Mouse (Mus musculus): Measurements from ENCODE around the gene Zwilch. TPM values are rescaled to one million over a fixed set of nuclear protein-coding genes. Genes with fewer than 3 reads are reported as not detected.
"Not testable (repeated sequence)": the region's sequence is repeated elsewhere in the genome, so short reads cannot be mapped to it uniquely, and the experiment has no call there.

Gene Zwilch
- polyA plus RNA-seq, 1 experiment from 2014 or later: 12.2 TPM

GRCm38 (mm10) chr9:64198763-64199418, 26.0 kb upstream of the Zwilch start:
- H3K36me3 ChIP-seq (ENCODE audit: inconsistent target): peaks cover 42% of the 10 kb centered on the region; the same call in 1 of the 2 replicates
- WGBS (ENCODE audit: missing documents): 95% methylated on average over 7 of the region's 7 CpGs
- H3K27ac ChIP-seq: not testable (repeated sequence)

DNA sequence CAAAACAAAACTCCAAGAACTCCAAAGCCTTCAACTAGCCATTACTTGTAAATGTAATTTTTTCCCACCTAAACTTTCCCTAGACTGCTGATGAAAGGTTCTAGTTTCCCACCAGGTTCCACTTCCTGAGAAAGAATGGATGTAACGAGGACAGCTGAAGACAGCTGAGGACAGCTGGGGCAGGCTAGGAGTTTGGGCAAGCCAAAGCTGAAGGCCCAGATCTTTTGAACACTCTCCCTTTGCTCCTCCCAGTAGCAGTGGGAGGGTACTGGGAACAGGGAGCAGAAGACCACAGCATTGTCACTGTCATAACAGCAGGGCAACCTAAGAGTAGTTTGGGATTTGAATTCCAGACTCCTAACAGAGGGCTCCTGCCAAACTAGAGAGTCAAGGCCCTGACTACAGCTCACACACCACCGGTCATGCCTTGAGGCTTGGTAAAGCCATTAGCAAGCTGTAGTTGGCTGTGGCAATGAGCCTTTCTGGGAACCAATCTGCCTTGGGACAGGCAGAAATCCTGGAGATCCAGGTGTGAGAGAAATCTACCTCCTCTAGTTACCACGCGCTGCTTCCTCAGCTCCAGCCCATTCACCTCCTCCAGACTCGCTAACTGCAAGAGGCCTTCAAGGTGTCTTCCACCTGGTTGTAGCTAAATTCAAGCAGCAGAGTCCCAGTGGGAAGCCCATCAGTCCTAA, 25.3 kb upstream of the Zwilch start:
- Histone ChIP-seq H3K79me2 (ENCODE audit: inconsistent target) (no peaks in the 10 kb centered on the region), H3K4me3 (ENCODE audit: inconsistent target) (no peak overlapping the region), H3K36me3 (ENCODE audit: inconsistent target) (peaks cover 47% of the 10 kb centered on the region; the same call in 1 of the 2 replicates), H3K27ac (no peak overlapping the region)
- 96% methylated on average over 5 of the region's 5 CpGs for WGBS (ENCODE audit: missing documents)

More at GRCm38 (mm10) chr9:64198763-64199418, 26.0 kb upstream of the Zwilch start:
- not testable (repeated sequence) for H3K79me2 ChIP-seq (ENCODE audit: inconsistent target); H3K4me3 ChIP-seq (ENCODE audit: inconsistent target)

DNA sequence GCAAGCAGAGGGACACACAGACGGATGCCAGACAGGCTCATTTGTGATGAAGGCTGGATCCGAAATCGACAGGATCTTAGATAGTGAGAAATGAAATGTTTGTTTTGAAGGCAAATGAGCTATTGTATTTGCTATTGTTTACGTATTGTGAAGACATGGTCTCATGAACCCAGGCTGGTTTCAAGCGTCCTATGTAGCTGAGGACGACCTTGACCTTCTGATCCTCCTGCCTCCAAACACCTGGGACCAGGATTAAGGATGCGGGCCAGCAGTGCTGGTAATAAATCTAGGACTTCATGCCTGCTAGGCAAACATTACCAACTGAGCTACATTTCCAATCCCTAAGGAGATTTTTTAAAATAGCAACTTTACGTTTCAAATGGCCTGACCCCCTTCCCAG, 24.6 kb upstream of the Zwilch start:
- Histone ChIP-seq H3K79me2 (ENCODE audit: inconsistent target) (no peaks in the 10 kb centered on the region), H3K36me3 (ENCODE audit: inconsistent target) (peaks cover 54% of the 10 kb centered on the region; the same call in 1 of the 2 replicates), H3K27ac (no peak overlapping the region), H3K4me3 (ENCODE audit: inconsistent target) (no peak overlapping the region)
- WGBS (ENCODE audit: missing documents): 95% methylated on average over 8 of the region's 8 CpGs

GRCm38 (mm10) chr9:64195554-64195953, 22.6 kb upstream of the Zwilch start:
- H3K36me3 ChIP-seq (ENCODE audit: inconsistent target): peaks cover 64% of the 10 kb centered on the region; the same call in 1 of the 2 replicates
- no peak overlapping the region for H3K27ac ChIP-seq
- no peak overlapping the region for H3K4me3 ChIP-seq (ENCODE audit: inconsistent target)
- 96% methylated on average over 4 of the region's 4 CpGs for WGBS (ENCODE audit: missing documents)
- H3K79me2 ChIP-seq (ENCODE audit: inconsistent target): no peaks in the 10 kb centered on the region

GRCm38 (mm10) chr9:64193879-64194278, 21.0 kb upstream of the Zwilch start:
- Histone ChIP-seq H3K36me3 (ENCODE audit: inconsistent target) (peaks cover 76% of the 10 kb centered on the region), H3K27ac (no peak overlapping the region), H3K79me2 (ENCODE audit: inconsistent target) (no peaks in the 10 kb centered on the region), H3K4me3 (ENCODE audit: inconsistent target) (no peak overlapping the region)
- 100% methylated on average over 1 of the region's 1 CpGs for WGBS (ENCODE audit: missing documents)

GRCm38 (mm10) chr9:64184166-64184840, 11.4 kb upstream of the Zwilch start:
- Histone ChIP-seq H3K27ac (no peak overlapping the region), H3K36me3 (ENCODE audit: inconsistent target) (peaks cover 54% of the 10 kb centered on the region), H3K4me3 (ENCODE audit: inconsistent target) (no peak overlapping the region), H3K79me2 (ENCODE audit: inconsistent target) (peaks cover 11% of the 10 kb centered on the region; the same call in 1 of the 2 replicates)
- WGBS (ENCODE audit: missing documents): 98% methylated on average over 5 of the region's 5 CpGs

GRCm38 (mm10) chr9:64183295-64183694, 10.4 kb upstream of the Zwilch start:
- peaks cover 11% of the 10 kb centered on the region; the same call in 1 of the 2 replicates for H3K79me2 ChIP-seq (ENCODE audit: inconsistent target)
- H3K36me3 ChIP-seq (ENCODE audit: inconsistent target): peaks cover 44% of the 10 kb centered on the region
- not testable (repeated sequence) for H3K27ac ChIP-seq; H3K4me3 ChIP-seq (ENCODE audit: inconsistent target)
- WGBS (ENCODE audit: missing documents): 100% methylated on average over 3 of the region's 5 CpGs

GRCm38 (mm10) chr9:64178974-64179646, 6.2 kb upstream of the Zwilch start, which contains the start of gene Snapc5:
Gene Snapc5, plus strand, starts transcription at chr9:64179274.
- under 1% methylated on average over 35 of the region's 35 CpGs for WGBS (ENCODE audit: missing documents)
- H3K27ac ChIP-seq: peak within 1 kb of the TSS; percentile 77
- peaks cover 42% of the 10 kb centered on the region for H3K36me3 ChIP-seq (ENCODE audit: inconsistent target)

GRCm38 (mm10) chr9:64178610-64178973, 5.7 kb upstream of the Zwilch start:
- Histone ChIP-seq H3K4me3 (ENCODE audit: inconsistent target) (peak overlapping the region; percentile 88; the same call in 1 of the 2 replicates), H3K79me2 (ENCODE audit: inconsistent target) (peaks cover 40% of the 10 kb centered on the region), H3K27ac (peak overlapping the region; percentile 77), H3K36me3 (ENCODE audit: inconsistent target) (peaks cover 42% of the 10 kb centered on the region)
- WGBS (ENCODE audit: missing documents): 52% methylated on average over 3 of the region's 3 CpGs

More at GRCm38 (mm10) chr9:64178974-64179646, 6.2 kb upstream of the Zwilch start, which contains the start of gene Snapc5:
- Histone ChIP-seq H3K4me3 (ENCODE audit: inconsistent target) (peak within 1 kb of the TSS; percentile 88), H3K79me2 (ENCODE audit: inconsistent target) (peaks cover 35% of the 10 kb centered on the region)

GRCm38 (mm10) chr9:64175378-64175777, 2.5 kb upstream of the Zwilch start:
- Histone ChIP-seq H3K79me2 (ENCODE audit: inconsistent target) (peaks cover 68% of the 10 kb centered on the region), H3K27ac (no peak overlapping the region), H3K36me3 (ENCODE audit: inconsistent target) (peaks cover 32% of the 10 kb centered on the region), H3K4me3 (ENCODE audit: inconsistent target) (no peak overlapping the region)
- 92% methylated on average over 9 of the region's 11 CpGs for WGBS (ENCODE audit: missing documents)

- WGBS (ENCODE audit: missing documents): 81% methylated on average over 8 of the region's 8 CpGs
- peaks cover 65% of the 10 kb centered on the region for H3K79me2 ChIP-seq (ENCODE audit: inconsistent target)
- peaks cover 32% of the 10 kb centered on the region for H3K36me3 ChIP-seq (ENCODE audit: inconsistent target)
- no peak overlapping the region for H3K27ac ChIP-seq
- H3K4me3 ChIP-seq (ENCODE audit: inconsistent target): no peak overlapping the region; the same call in 1 of the 2 replicates
Measured at GRCm38 (mm10) chr9:64174766-64175165, 1.9 kb upstream of the Zwilch start.

DNA sequence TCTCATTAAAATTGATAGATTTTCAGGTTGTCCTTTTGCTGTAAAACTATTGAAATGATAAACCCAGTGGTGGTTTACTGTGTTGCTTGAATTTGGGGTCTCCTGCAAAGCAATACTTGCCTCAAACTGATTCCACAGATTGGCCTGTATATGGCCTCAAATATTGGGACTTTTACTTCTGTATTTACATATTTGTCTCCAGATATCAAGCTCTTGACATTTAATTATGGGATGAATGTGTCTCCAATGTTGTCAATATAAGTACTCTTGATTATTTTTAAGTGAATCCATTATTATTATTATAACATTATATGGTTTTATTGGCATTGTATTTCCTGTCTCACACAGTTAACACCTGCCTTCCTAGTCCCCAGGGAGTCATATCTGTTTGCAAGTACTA, 1.4 kb upstream of the Zwilch start:
- H3K36me3 ChIP-seq (ENCODE audit: inconsistent target): peaks cover 32% of the 10 kb centered on the region
- H3K79me2 ChIP-seq (ENCODE audit: inconsistent target): peaks cover 61% of the 10 kb centered on the region
- H3K4me3 ChIP-seq (ENCODE audit: inconsistent target): peak overlapping the region; percentile 100
- 0 out of 2 replicates have a peak overlapping the region, but pooled peaks have one; percentile 89 for H3K27ac ChIP-seq

GRCm38 (mm10) chr9:64173666-64174220, 839 bp upstream of the Zwilch start:
- H3K27ac ChIP-seq: peak overlapping the region; percentile 89
- peaks cover 61% of the 10 kb centered on the region for H3K79me2 ChIP-seq (ENCODE audit: inconsistent target)
- WGBS (ENCODE audit: missing documents): 0% methylated on average over 16 of the region's 16 CpGs
- H3K36me3 ChIP-seq (ENCODE audit: inconsistent target): peaks cover 32% of the 10 kb centered on the region
- H3K4me3 ChIP-seq (ENCODE audit: inconsistent target): peak overlapping the region; percentile 100

Data from macrophage (primary cell).